Mouse (Mus musculus): Measurements from ENCODE around the gene Gnat1. TPM values are rescaled to one million over a fixed set of nuclear protein-coding genes. Genes with fewer than 3 reads are reported as not detected.

The Gnat1 gene
- total RNA-seq, 1 experiment from 2014 or later, result not detected

DNA sequence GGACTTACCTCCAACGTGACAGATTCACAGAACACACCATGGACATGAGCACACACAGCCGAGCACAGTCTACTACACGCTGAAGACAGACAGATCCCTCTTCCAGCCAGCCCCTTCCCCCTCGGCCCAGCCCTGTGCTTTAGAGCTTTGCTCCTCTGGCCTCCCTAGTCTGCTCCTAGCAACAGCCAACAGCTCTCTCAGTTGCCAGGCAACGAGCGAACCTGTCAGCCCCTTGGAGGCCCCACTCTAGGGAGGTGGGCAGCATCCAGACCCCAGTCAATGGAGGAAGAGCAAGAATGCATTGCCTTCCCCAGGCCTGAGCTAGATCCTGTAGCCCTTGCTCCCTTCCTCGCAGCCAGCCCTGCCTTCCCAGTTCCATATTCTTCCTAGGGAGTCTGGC is 42.4 kb downstream of the Gnat1 start:
- no peak for ATAC-seq (replicated peaks in 1 of 2; ENCODE audit: insufficient read depth in 1 of 2, low FRiP score in 2 of 2, low TSS enrichment in 1 of 2, low read depth in 1 of 2, poor library complexity in 2 of 2, severe bottlenecking in 2 of 2)

DNA sequence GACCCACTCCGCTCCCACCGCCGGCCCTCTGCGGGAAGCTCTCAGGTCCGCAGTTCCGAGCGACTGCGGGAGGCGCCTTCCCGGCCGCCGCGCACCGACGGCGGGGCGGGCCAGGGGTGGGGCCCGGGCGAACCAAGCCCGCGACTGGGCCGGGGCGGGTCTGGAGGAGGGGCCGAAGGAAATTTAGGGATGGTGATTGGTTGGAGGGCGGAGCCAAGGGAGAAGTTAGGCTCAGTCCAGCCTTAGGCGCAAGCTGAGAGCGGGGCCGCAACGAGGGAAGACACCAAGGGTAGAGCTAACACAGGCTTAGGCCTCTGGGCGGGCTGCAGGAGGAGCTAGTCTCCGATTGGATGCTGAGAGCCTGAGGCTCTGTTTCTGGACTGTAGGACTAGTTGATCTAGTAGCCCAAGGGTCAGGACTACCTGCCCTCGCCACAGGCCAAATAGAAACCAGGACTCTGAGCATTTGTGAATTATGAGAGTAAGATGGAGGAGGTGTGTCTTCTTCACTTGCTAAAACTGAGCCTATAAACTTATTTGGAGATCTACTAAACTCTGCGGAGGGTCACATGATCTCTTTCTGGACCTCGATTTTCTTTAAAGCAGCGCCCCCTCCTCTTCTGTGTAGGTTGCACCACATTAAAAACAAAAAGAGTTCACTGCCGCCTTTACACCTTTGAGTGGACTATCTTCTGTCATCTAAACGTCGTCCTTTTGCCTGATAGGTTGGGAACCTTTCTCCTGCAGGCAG is 44.1 kb downstream of the Gnat1 start, which contains the start of gene Gnai2:
TSS of gene Gnai2 (minus strand) at position 89 of the 750 bp plus-strand sequence.
- peak; percentile 85 to 88 for ATAC-seq (replicated peaks in 1 of 2; ENCODE audit: insufficient read depth in 1 of 2, low FRiP score in 2 of 2, low TSS enrichment in 1 of 2, low read depth in 1 of 2, poor library complexity in 2 of 2, severe bottlenecking in 2 of 2)

DNA sequence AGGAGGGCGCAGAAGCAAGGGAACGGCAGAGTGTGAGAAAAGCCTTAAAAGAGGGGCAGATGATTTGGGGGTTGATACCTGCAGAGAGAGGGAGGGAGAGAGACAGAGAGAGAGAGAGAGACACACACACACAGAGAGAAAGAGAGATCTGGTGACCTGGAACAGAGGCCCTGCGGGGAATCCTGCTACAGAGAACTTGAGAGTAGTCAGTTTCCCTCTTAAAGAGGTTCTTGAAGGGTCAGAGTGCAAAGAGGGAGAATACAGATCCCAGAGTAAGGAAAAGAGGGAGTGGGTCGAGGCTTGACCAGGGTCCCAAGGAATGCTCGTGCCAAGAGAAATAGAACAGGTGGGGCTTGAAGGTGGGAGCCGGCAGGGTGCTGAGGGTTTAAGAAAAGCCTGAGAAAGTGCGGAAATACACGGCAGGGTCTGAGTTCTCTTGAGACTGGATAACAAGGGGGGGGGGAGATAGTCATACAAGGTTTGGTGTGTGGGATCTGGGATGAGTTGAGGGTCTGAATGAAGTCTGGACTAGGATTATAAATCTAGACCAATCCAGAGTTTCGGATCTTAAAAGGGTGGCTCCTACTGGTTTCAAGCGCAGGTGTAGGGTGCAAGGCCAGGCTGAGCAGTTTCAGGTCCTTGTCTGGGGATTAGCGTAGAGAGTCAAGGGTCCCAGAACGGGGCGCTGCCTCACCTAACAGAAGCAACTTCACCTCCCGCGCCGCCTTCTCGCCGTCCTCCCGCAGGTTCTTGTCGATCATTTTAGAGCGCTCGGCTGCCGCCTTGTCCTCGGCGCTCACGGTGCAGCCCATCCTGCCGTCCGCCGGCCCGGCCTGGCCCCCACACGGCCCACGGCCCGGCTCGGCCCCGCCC is 44.9 kb downstream of the Gnat1 start:
- no peak for ATAC-seq (replicated peaks in 1 of 2; ENCODE audit: insufficient read depth in 1 of 2, low FRiP score in 2 of 2, low TSS enrichment in 1 of 2, low read depth in 1 of 2, poor library complexity in 2 of 2, severe bottlenecking in 2 of 2)

DNA sequence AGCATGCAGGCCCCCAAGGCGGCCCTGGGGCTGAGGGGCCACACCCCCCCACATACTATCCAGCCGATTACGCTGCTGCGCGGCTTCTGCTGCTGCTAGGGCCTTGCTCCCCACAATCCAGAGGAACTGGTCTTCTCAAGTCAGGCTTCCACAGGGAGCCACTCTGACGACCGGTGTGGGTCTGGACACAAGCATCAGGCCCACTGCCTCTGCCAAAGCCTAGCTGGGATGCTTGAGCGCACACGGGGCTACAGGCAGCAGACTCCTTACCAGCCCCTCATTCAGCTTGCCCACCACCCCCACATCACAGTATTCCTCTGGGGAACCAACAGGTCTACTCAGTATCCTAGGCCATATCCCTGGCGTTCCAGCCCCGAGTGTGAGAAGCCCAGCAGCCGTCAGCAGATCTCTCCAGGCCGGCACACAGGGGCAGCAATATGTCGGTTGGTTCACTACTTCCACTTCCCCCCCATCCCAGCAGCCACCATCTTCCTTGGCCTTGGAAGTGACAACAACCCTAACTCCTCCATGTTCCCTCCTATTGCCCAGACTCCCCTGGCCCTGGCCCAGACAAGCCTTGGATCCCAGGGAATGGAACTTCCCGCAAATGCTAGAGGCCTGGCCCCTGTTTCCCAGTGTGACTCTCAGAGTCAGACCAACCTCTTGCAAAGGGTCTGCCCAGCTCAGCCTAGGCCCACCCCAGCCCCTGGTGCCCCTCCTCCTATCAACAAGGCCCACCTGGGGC is 45.7 kb downstream of the Gnat1 start:
- ATAC-seq (replicated peaks in 1 of 2; ENCODE audit: insufficient read depth in 1 of 2, low FRiP score in 2 of 2, low TSS enrichment in 1 of 2, low read depth in 1 of 2, poor library complexity in 2 of 2, severe bottlenecking in 2 of 2), result no peak

DNA sequence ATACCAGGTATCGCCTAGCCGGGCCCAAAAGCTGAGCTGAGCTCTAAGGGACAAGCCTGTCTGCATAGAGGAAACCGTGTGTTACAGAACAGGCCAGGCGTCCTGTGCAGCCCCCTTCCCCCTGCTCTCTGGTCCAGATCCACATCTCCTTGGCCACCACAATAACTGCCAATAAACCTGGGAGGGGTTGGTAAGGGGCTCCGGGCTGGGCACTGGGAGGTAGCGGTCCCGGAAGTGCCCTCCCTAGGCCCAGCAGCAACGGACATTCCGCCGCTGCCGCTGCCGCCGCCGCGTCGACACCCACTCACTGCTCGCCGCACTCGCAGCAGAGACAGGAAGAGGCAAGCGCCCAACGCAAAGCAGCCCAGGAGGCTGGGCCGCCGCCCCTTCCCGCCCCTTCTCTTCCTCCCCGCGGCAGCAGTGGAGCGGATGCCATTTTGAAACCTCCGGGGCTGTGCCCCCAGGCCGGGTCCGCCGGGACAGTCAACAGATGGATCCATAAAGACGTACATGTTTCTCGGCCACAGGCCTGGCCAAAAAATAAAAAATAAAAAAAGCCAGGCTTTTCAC is 46.3 kb downstream of the Gnat1 start:
- peak; percentile 63 to 69 for ATAC-seq (replicated peaks in 1 of 2; ENCODE audit: insufficient read depth in 1 of 2, low FRiP score in 2 of 2, low TSS enrichment in 1 of 2, low read depth in 1 of 2, poor library complexity in 2 of 2, severe bottlenecking in 2 of 2)

DNA sequence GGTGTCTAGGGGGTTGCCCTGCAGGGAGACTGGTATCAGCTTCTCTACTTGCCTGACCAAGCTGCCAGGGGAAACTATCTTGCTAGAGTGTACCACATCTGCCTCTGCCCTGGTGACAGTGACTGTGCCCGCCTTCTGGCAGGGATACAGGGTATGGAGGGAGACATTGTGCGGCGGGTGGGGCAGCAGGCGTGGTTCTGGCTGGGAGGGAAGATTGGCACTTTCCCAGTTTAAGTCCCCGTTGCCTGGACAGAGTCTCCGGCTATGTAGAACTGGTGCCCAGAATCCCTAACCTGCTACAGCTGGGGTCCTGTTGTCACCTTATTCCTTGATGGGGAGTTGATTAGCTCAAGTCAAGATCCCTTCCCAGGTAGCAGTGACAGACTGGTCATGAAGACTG is 47.0 kb downstream of the Gnat1 start:
- ATAC-seq (replicated peaks in 1 of 2; ENCODE audit: insufficient read depth in 1 of 2, low FRiP score in 2 of 2, low TSS enrichment in 1 of 2, low read depth in 1 of 2, poor library complexity in 2 of 2, severe bottlenecking in 2 of 2), result no peak

DNA sequence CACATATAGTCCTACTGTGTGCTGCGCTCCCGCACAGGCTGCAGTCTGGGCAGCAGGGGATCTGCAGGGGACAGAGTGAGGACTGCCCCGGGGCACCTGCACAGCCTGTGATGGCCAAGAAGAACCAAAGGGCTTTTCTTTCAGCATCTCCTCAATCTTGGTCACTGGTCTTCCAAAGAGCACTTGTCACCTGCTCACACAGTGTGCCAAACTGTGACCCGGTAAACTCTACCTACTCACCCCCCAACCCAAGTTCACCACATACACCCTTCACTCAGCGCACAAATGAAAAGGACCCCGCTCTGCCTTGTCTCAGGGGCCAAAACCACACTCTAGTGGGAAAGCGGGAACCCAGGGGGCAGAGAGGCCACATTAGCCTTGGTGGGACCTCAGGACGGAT is 47.7 kb downstream of the Gnat1 start:
- no peak for ATAC-seq (replicated peaks in 1 of 2; ENCODE audit: insufficient read depth in 1 of 2, low FRiP score in 2 of 2, low TSS enrichment in 1 of 2, low read depth in 1 of 2, poor library complexity in 2 of 2, severe bottlenecking in 2 of 2)

DNA sequence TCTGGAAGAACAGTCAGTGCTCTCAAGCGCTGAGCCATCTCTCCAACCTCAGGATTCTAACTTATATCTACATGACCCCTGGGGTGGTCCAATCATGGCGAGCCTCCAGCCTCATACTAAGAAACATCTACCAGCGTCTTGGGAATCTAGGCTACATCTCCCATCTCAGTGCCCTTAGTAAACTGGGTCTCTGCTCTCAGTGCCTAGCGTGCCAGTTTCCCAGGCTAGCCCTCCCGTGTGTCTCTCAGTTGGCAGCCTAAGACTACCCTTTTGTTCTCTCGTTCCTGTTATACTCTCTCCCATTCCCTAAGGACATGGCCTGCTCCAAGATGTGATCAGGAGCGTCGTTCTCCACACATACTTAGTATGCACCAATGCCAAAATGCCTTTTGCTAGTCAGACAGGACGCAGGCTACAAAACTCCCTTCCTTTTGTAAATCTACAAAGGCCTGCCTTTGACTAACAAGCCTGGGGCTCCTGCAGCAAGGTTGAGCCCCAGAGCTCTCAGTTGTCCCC is 48.1 kb downstream of the Gnat1 start:
- ATAC-seq (replicated peaks in 1 of 2; ENCODE audit: insufficient read depth in 1 of 2, low FRiP score in 2 of 2, low TSS enrichment in 1 of 2, low read depth in 1 of 2, poor library complexity in 2 of 2, severe bottlenecking in 2 of 2), result no peak

DNA sequence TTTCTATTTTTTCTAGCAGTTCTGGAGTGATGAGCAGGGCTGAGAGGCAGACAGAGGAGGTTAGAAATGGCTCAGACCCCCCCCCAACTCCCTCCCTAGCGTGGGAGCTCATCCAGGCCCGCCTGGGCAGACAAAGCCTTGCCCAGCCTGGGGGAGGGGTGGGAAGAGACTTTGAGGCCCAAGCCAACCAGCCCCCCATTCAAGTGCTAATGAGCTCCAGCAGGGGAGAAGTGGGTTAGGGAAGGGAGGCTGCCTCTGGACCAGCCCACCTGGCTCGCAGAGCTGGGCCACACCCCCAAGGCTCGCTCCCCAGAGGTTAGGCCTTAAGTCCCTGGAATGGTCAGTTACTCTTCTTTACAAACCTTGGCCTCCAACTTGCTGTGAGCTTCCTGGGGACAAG is 48.9 kb downstream of the Gnat1 start:
- no peak for ATAC-seq (replicated peaks in 1 of 2; ENCODE audit: insufficient read depth in 1 of 2, low FRiP score in 2 of 2, low TSS enrichment in 1 of 2, low read depth in 1 of 2, poor library complexity in 2 of 2, severe bottlenecking in 2 of 2)

DNA sequence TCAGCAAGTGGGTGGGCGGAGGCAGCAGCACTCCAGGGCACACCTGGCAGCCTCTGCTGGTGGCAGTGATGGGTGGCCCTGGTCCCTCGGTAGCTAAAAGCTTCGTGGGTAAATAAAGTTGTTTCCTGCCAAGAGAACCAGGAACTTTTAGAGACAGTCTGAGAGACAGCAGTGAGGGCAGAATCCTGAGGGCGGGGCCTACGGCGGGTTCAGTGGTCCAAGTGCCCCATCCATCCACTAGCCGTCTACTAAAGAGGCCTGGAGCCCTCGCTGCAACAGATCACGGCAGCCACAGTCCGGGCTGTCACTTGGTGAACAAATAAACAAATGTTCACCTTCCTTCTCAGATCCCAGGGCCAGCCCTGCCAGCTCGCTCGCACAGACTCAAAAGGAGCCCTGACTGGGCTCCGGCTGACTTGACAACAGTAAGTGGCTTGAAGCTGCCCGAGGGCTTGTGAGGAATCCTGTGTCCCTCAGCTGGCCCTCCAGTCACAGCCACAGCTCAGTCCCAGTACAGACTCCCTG is 49.5 kb downstream of the Gnat1 start:
- ATAC-seq (replicated peaks in 1 of 2; ENCODE audit: insufficient read depth in 1 of 2, low FRiP score in 2 of 2, low TSS enrichment in 1 of 2, low read depth in 1 of 2, poor library complexity in 2 of 2, severe bottlenecking in 2 of 2), result no peak

DNA sequence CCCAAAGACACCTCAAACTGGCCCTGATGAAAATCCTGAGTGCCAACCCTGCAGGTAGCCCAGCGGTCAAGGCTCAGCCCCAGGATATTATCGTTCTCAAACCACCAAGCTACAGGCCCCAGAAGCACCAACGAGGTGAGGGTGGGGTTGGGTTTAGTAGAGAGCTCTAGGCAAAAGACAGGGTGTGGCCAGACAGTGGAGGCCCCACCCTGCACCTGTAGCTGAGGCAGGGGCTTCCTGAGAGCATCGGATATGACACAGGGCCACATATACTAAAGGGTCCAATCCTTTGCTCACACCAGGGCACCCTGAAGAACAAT is 50.1 kb downstream of the Gnat1 start:
- ATAC-seq (replicated peaks in 1 of 2; ENCODE audit: insufficient read depth in 1 of 2, low FRiP score in 2 of 2, low TSS enrichment in 1 of 2, low read depth in 1 of 2, poor library complexity in 2 of 2, severe bottlenecking in 2 of 2), result no peak

DNA sequence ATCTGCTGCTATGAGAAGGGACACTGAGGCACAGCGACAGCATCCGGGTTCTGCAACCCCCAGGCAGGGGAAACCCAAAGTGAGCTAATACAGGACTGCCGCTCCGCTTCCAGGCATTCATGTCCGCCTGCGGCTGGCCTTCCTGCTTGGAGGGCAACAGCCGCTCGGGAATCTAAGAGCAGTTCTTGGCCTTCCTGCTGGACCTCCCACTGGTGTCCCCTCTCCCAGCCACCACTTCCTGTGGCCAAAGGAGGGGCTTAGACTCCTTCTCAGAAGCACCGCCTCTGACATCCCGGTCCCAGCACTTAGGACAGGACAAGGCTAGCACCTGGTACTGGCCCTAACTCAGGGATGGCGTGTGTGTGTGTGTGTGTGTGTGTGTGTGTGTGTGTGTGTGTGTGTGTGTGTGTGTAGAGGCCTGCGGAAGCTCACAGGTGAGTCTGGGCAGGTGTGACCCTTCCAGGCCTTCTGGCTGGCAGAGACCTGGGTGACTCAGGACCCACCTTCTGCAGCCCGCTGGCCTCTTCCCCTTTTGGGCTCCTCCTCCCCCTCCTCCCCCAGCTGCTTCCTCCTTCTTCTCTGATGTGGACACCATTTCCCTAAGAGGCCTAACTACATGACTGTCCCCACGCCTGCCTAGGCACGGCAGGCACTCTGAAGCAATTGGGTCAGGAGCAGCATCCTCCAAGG is 50.6 kb downstream of the Gnat1 start:
- peak; percentile 67 to 71 for ATAC-seq (replicated peaks in 1 of 2; ENCODE audit: insufficient read depth in 1 of 2, low FRiP score in 2 of 2, low TSS enrichment in 1 of 2, low read depth in 1 of 2, poor library complexity in 2 of 2, severe bottlenecking in 2 of 2)

DNA sequence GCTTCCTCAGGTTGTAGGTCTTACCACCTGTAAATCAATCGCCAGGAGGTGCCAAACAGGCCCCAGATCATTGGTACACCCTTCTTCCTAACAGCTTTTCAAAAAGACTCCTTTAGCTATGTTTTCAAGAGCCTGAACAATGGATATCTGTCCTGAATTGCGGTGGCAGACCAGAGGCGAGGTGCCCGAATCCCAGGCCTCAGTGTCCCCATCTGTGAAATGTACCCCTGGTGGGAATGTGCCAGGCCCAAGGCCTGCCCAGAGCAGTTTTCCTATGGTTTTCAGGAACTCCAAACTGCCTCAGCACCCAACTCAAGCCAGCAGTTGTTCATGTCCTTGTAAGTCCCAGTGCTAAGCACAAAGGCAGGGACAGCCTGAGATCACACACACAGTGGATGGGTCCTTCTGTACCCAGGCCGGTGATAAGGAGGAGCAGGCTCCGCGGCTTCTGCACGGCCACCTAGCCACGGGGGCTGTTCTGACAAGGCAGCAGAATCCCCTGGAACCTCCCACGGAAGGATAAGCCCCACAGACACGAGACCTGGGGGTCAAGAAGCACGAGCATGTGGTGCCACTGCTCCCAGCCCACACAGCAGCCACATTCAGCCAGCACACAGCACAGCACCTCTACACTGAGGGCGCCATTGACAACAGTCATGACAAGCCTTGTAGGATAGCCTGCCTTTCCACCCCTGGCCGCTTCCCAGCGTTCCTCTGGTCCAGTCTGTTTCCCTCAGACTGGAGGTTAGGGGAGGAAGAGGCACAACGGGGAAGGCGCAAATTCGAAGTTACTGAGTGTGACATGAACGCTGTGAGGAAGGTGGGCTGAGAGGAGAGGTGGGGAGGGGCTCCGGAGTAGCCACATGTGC is 51.9 kb downstream of the Gnat1 start:
- ATAC-seq (replicated peaks in 1 of 2; ENCODE audit: insufficient read depth in 1 of 2, low FRiP score in 2 of 2, low TSS enrichment in 1 of 2, low read depth in 1 of 2, poor library complexity in 2 of 2, severe bottlenecking in 2 of 2), result no peak

DNA sequence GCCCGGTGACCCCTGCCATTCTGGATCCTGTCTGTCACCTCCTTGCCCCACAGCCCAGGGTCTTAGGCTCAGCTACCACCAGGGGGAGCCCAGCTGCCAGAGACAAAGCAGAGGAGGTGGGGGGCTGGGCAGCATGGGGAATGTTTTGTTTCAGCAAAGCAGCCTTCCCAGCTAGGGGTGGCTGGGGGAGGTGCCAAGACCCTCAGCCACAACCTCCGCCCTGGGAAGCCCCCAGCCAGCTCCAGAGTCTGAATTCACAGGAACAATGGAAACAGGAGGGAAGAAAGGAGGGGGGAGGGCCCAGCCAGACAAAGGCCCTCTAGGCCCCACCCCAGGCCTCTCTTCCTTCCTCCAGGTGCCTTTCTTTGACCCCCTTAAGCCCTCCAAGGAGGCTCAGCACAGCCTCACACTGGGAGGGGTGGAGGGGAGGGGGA is 52.7 kb downstream of the Gnat1 start:
- ATAC-seq (replicated peaks in 1 of 2; ENCODE audit: insufficient read depth in 1 of 2, low FRiP score in 2 of 2, low TSS enrichment in 1 of 2, low read depth in 1 of 2, poor library complexity in 2 of 2, severe bottlenecking in 2 of 2), result peak; percentile 27 to 46; a peak in 2 of 4 replicates

DNA sequence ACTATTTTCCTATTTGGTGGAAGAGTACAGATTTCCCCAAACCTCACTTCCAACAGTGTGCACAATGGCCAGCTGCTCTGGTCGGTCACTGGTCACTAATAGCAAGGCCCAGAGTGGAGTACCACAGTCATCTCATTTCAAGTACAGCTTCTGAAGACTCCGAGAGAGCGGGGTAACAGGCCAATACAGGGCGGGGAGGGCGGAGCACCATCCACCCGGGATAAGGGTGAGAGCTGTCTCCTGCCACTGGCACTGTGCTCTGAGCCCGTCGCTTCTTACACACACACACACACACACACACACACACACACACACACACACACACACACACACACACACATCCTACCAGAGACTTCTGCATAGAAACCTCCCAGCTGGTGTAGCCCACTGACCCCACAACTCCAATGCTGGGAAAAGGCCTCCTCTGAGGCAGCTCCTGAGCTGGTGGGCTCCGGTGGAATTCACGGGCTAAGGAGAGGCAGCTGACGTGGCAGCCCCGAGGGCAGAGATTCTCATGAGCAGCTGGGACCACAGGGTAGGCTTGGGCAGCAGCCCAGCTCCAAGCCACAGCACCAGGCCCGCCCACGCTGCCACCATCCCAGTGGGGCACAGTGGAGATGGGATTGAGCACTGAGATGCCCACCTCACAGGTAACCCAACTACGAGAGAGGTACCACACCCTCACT is 53.2 kb downstream of the Gnat1 start:
- ATAC-seq (replicated peaks in 1 of 2; ENCODE audit: insufficient read depth in 1 of 2, low FRiP score in 2 of 2, low TSS enrichment in 1 of 2, low read depth in 1 of 2, poor library complexity in 2 of 2, severe bottlenecking in 2 of 2), result peak in 1 of 2 experiments; percentile 21; a peak in 1 of 4 replicates

Measured in hematopoietic stem cell, adult 5-6 weeks (primary cell).